Mouse (Mus musculus): ENCODE data around the gene Auts2. TPM values are rescaled to one million over a fixed set of nuclear protein-coding genes. Genes with fewer than 3 reads are reported as not detected.

The Auts2 gene
- polyA plus RNA-seq, 1 experiment from 2014 or later = 17.0 TPM

GRCm38 (mm10) chr5:131774792-131775191 lies 768.4 kb downstream of the Auts2 start:
- Histone ChIP-seq H3K27ac (no peak overlapping the region), H3K36me3 (no peaks in the 10 kb centered on the region), H3K4me3 (no peak overlapping the region), H3K9me3 (no peaks in the 10 kb centered on the region), H3K4me2 (no peak overlapping the region), H3K27me3 (no peaks in the 10 kb centered on the region), H3K9ac (no peak overlapping the region), H3K4me1 (no peaks in the 10 kb centered on the region)
- WGBS = 86% methylated on average over 6 of the region's 6 CpGs
- ATAC-seq (ENCODE audit: borderline replicate concordance, extremely low read depth, low FRiP score, low TSS enrichment) = no peak

- no peak overlapping the region for H3K9ac ChIP-seq
- ATAC-seq (ENCODE audit: borderline replicate concordance, extremely low read depth, low FRiP score, low TSS enrichment) = no peak
- no peak overlapping the region for H3K4me2 ChIP-seq
- no peak overlapping the region for H3K27ac ChIP-seq
- no peaks in the 10 kb centered on the region for H3K27me3 ChIP-seq
- no peaks in the 10 kb centered on the region for H3K4me1 ChIP-seq
- WGBS = 96% methylated on average over 1 of the region's 1 CpGs
- H3K4me3 ChIP-seq = no peak overlapping the region
- H3K36me3 ChIP-seq = no peaks in the 10 kb centered on the region
- H3K9me3 ChIP-seq = no peaks in the 10 kb centered on the region
Measured at GRCm38 (mm10) chr5:131772616-131773015, 770.5 kb downstream of the Auts2 start.

- Histone ChIP-seq H3K36me3 (no peaks in the 10 kb centered on the region), H3K9ac (no peak overlapping the region), H3K9me3 (no peaks in the 10 kb centered on the region), H3K27ac (no peak overlapping the region), H3K4me2 (no peak overlapping the region), H3K4me1 (no peaks in the 10 kb centered on the region), H3K4me3 (no peak overlapping the region), H3K27me3 (no peaks in the 10 kb centered on the region)
- WGBS = 28% methylated on average over 11 of the region's 11 CpGs
- ATAC-seq (ENCODE audit: borderline replicate concordance, extremely low read depth, low FRiP score, low TSS enrichment) = no peak
Measured at GRCm38 (mm10) chr5:131769273-131769672, 773.9 kb downstream of the Auts2 start.

GRCm38 (mm10) chr5:131767699-131768264 lies 775.4 kb downstream of the Auts2 start:
- H3K9ac ChIP-seq = no peak overlapping the region
- no peak overlapping the region for H3K4me2 ChIP-seq
- H3K9me3 ChIP-seq = no peaks in the 10 kb centered on the region
- H3K36me3 ChIP-seq = no peaks in the 10 kb centered on the region
- H3K27me3 ChIP-seq = no peaks in the 10 kb centered on the region
- no peak overlapping the region for H3K27ac ChIP-seq
- 75% methylated on average over 12 of the region's 12 CpGs for whole genome bisulfite sequencing
- no peak for ATAC-seq (ENCODE audit: borderline replicate concordance, extremely low read depth, low FRiP score, low TSS enrichment)
- H3K4me1 ChIP-seq = no peaks in the 10 kb centered on the region
- no peak overlapping the region for H3K4me3 ChIP-seq

GRCm38 (mm10) chr5:131767176-131767575 lies 776.0 kb downstream of the Auts2 start:
- H3K4me1 ChIP-seq = no peaks in the 10 kb centered on the region
- H3K36me3 ChIP-seq = no peaks in the 10 kb centered on the region
- no peak overlapping the region for H3K27ac ChIP-seq
- H3K4me3 ChIP-seq = no peak overlapping the region
- H3K9me3 ChIP-seq = no peaks in the 10 kb centered on the region
- 78% methylated on average over 9 of the region's 9 CpGs for WGBS
- no peaks in the 10 kb centered on the region for H3K27me3 ChIP-seq
- H3K4me2 ChIP-seq = no peak overlapping the region
- no peak for ATAC-seq (ENCODE audit: borderline replicate concordance, extremely low read depth, low FRiP score, low TSS enrichment)
- no peak overlapping the region for H3K9ac ChIP-seq

- no peak overlapping the region for H3K4me3 ChIP-seq
- WGBS = 82% methylated on average over 13 of the region's 13 CpGs
- no peak for ATAC-seq (ENCODE audit: borderline replicate concordance, extremely low read depth, low FRiP score, low TSS enrichment)
- H3K9me3 ChIP-seq = no peaks in the 10 kb centered on the region
- H3K4me1 ChIP-seq = no peaks in the 10 kb centered on the region
- no peaks in the 10 kb centered on the region for H3K36me3 ChIP-seq
- H3K4me2 ChIP-seq = no peak overlapping the region
- H3K27me3 ChIP-seq = no peaks in the 10 kb centered on the region
- H3K27ac ChIP-seq = no peak overlapping the region
- no peak overlapping the region for H3K9ac ChIP-seq
Measured at GRCm38 (mm10) chr5:131759432-131759831, 783.7 kb downstream of the Auts2 start.

GRCm38 (mm10) chr5:131750330-131750729 lies 792.8 kb downstream of the Auts2 start:
- H3K27ac ChIP-seq = peak overlapping the region; percentile 49; the same call in 1 of the 2 replicates
- no peak overlapping the region for H3K4me3 ChIP-seq
- WGBS = 35% methylated on average over 2 of the region's 2 CpGs
- peaks cover 18% of the 10 kb centered on the region for H3K4me1 ChIP-seq
- H3K9me3 ChIP-seq = no peaks in the 10 kb centered on the region
- peak; percentile 27; the same call in 1 of the 2 replicates for ATAC-seq (ENCODE audit: borderline replicate concordance, extremely low read depth, low FRiP score, low TSS enrichment)
- H3K36me3 ChIP-seq = no peaks in the 10 kb centered on the region
- no peak overlapping the region for H3K4me2 ChIP-seq
- H3K9ac ChIP-seq = no peak overlapping the region
- no peaks in the 10 kb centered on the region for H3K27me3 ChIP-seq

GRCm38 (mm10) chr5:131749211-131749610 lies 793.9 kb downstream of the Auts2 start:
- H3K9me3 ChIP-seq = no peaks in the 10 kb centered on the region
- H3K4me2 ChIP-seq = no peak overlapping the region
- no peaks in the 10 kb centered on the region for H3K36me3 ChIP-seq
- peak overlapping the region; percentile 49; the same call in 1 of the 2 replicates for H3K27ac ChIP-seq
- ATAC-seq (ENCODE audit: borderline replicate concordance, extremely low read depth, low FRiP score, low TSS enrichment) = no peak
- H3K4me3 ChIP-seq = no peak overlapping the region
- WGBS = 18% methylated on average over 6 of the region's 6 CpGs
- no peak overlapping the region for H3K9ac ChIP-seq
- no peaks in the 10 kb centered on the region for H3K27me3 ChIP-seq
- H3K4me1 ChIP-seq = peaks cover 18% of the 10 kb centered on the region

GRCm38 (mm10) chr5:131743069-131743468 lies 800.1 kb downstream of the Auts2 start:
- Histone ChIP-seq H3K27me3 (no peaks in the 10 kb centered on the region), H3K9ac (no peak overlapping the region), H3K36me3 (no peaks in the 10 kb centered on the region), H3K27ac (no peak overlapping the region), H3K4me2 (no peak overlapping the region), H3K9me3 (no peaks in the 10 kb centered on the region), H3K4me1 (no peaks in the 10 kb centered on the region), H3K4me3 (no peak overlapping the region)
- ATAC-seq (ENCODE audit: borderline replicate concordance, extremely low read depth, low FRiP score, low TSS enrichment) = no peak
- 40% methylated on average over 8 of the region's 8 CpGs for WGBS

- no peak overlapping the region for H3K9ac ChIP-seq
- ATAC-seq (ENCODE audit: borderline replicate concordance, extremely low read depth, low FRiP score, low TSS enrichment) = no peak
Measured at GRCm38 (mm10) chr5:131737476-131737875, 805.7 kb downstream of the Auts2 start.

GRCm38 (mm10) chr5:131733324-131733660 lies 809.9 kb downstream of the Auts2 start:
- Histone ChIP-seq H3K9me3 (no peaks in the 10 kb centered on the region), H3K27me3 (no peaks in the 10 kb centered on the region), H3K27ac (no peak overlapping the region), H3K4me3 (no peak overlapping the region), H3K36me3 (no peaks in the 10 kb centered on the region), H3K9ac (no peak overlapping the region), H3K4me1 (peaks cover 8% of the 10 kb centered on the region), H3K4me2 (no peak overlapping the region)
- WGBS = 11% methylated on average over 5 of the region's 5 CpGs
- ATAC-seq (ENCODE audit: borderline replicate concordance, extremely low read depth, low FRiP score, low TSS enrichment) = peak; percentile 55; the same call in 1 of the 2 replicates

More at GRCm38 (mm10) chr5:131737476-131737875, 805.7 kb downstream of the Auts2 start:
- WGBS = 81% methylated on average over 6 of the region's 6 CpGs
- no peaks in the 10 kb centered on the region for H3K36me3 ChIP-seq
- H3K4me3 ChIP-seq = no peak overlapping the region
- H3K27ac ChIP-seq = no peak overlapping the region
- no peaks in the 10 kb centered on the region for H3K27me3 ChIP-seq
- peaks cover 8% of the 10 kb centered on the region for H3K4me1 ChIP-seq
- H3K4me2 ChIP-seq = no peak overlapping the region
- no peaks in the 10 kb centered on the region for H3K9me3 ChIP-seq

GRCm38 (mm10) chr5:131732631-131733323 lies 810.4 kb downstream of the Auts2 start:
- no peaks in the 10 kb centered on the region for H3K36me3 ChIP-seq
- H3K27ac ChIP-seq = no peak overlapping the region
- ATAC-seq (ENCODE audit: borderline replicate concordance, extremely low read depth, low FRiP score, low TSS enrichment) = no peak
- no peak overlapping the region for H3K4me3 ChIP-seq
- peaks cover 8% of the 10 kb centered on the region for H3K4me1 ChIP-seq
- H3K27me3 ChIP-seq = no peaks in the 10 kb centered on the region
- H3K9me3 ChIP-seq = no peaks in the 10 kb centered on the region
- WGBS = 42% methylated on average over 7 of the region's 7 CpGs
- no peak overlapping the region for H3K4me2 ChIP-seq
- no peak overlapping the region for H3K9ac ChIP-seq

Measured in lung, embryonic 15.5 days (tissue).